Mouse (Mus musculus): ENCODE data around the gene Adamts17. TPM values are rescaled to one million over a fixed set of nuclear protein-coding genes. Genes with fewer than 3 reads are reported as not detected.

Adamts17 gene
- polyA plus RNA-seq, 1 experiment, result not detected

DNA sequence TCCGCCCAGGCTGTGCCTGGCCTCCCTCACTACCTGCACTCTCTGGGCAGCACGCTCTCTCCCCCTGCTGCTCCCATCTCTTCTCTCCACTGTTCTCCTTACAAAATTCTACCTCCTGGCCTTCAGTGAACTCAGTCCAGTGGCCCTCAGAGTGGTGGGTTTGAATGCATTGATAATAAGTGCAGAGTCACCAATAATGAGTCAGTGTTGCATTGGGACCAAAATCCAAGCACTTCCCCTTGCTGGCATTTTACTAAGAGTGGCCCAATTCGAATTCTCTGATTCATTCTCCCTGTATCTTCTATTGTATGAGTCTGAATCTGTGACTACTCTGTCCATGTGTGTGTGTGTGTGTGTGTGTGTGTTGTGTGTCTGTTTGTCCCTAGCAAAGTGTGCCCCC lies 32.7 kb upstream of the Adamts17 start:
- Histone ChIP-seq H3K4me1 (peaks cover 5% of the 10 kb centered on the region; the same call in 1 of the 2 replicates), H3K36me3 (replicated peaks; ENCODE audit: low read length) (no peaks in the 10 kb centered on the region), H3K9me3 (peaks cover 4% of the 10 kb centered on the region; the same call in 1 of the 2 replicates), H3K27me3 (replicated peaks) (peaks cover 14% of the 10 kb centered on the region), H3K4me3 (replicated peaks) (no peak overlapping the region)
- TF ChIP-seq FLI1 (IDR thresholded peaks at IDR 0.05; ENCODE audit: low read length) (no peak), GATA1 (IDR thresholded peaks at IDR 0.05; ENCODE audit: borderline replicate concordance, low read length) (no peak)

- Histone ChIP-seq H3K27me3 (replicated peaks) (no peaks in the 10 kb centered on the region), H3K9me3 (peaks cover 4% of the 10 kb centered on the region; the same call in 1 of the 2 replicates), H3K4me1 (no peaks in the 10 kb centered on the region), H3K36me3 (replicated peaks; ENCODE audit: low read length) (no peaks in the 10 kb centered on the region), H3K4me3 (replicated peaks) (no peak overlapping the region)
- TF ChIP-seq GATA1 (IDR thresholded peaks at IDR 0.05; ENCODE audit: borderline replicate concordance, low read length), result no peak
Observed at GRCm38 (mm10) chr7:66810436-66810835, 29.1 kb upstream of the Adamts17 start.

- Histone ChIP-seq H3K4me1 (no peaks in the 10 kb centered on the region), H3K9me3 (peaks cover 4% of the 10 kb centered on the region; the same call in 1 of the 2 replicates), H3K36me3 (replicated peaks; ENCODE audit: low read length) (no peaks in the 10 kb centered on the region), H3K4me3 (replicated peaks) (no peak overlapping the region), H3K27me3 (replicated peaks) (peaks cover 3% of the 10 kb centered on the region)
- TF ChIP-seq FLI1 (IDR thresholded peaks at IDR 0.05; ENCODE audit: low read length) (no peak), GATA1 (IDR thresholded peaks at IDR 0.05; ENCODE audit: borderline replicate concordance, low read length) (no peak)
Observed at GRCm38 (mm10) chr7:66811294-66811693, 28.2 kb upstream of the Adamts17 start.

GRCm38 (mm10) chr7:66812289-66812688 lies 27.2 kb upstream of the Adamts17 start:
- Histone ChIP-seq H3K4me1 (no peaks in the 10 kb centered on the region), H3K36me3 (replicated peaks; ENCODE audit: low read length) (no peaks in the 10 kb centered on the region), H3K27me3 (replicated peaks) (peaks cover 3% of the 10 kb centered on the region), H3K4me3 (replicated peaks) (no peak overlapping the region), H3K9me3 (peaks cover 4% of the 10 kb centered on the region; the same call in 1 of the 2 replicates)
- TF ChIP-seq FLI1 (IDR thresholded peaks at IDR 0.05; ENCODE audit: low read length), result no peak
- TF ChIP-seq GATA1 (IDR thresholded peaks at IDR 0.05; ENCODE audit: borderline replicate concordance, low read length), result no peak

GRCm38 (mm10) chr7:66812737-66813136 lies 26.8 kb upstream of the Adamts17 start:
- Histone ChIP-seq H3K9me3 (peaks cover 4% of the 10 kb centered on the region; the same call in 1 of the 2 replicates), H3K36me3 (replicated peaks; ENCODE audit: low read length) (no peaks in the 10 kb centered on the region), H3K27me3 (replicated peaks) (peaks cover 5% of the 10 kb centered on the region), H3K4me3 (replicated peaks) (no peak overlapping the region), H3K4me1 (no peaks in the 10 kb centered on the region)
- TF ChIP-seq GATA1 (IDR thresholded peaks at IDR 0.05; ENCODE audit: borderline replicate concordance, low read length) (no peak), FLI1 (IDR thresholded peaks at IDR 0.05; ENCODE audit: low read length) (no peak)

GRCm38 (mm10) chr7:66813172-66813571 lies 26.4 kb upstream of the Adamts17 start:
- peaks cover 4% of the 10 kb centered on the region; the same call in 1 of the 2 replicates for H3K9me3 ChIP-seq

DNA sequence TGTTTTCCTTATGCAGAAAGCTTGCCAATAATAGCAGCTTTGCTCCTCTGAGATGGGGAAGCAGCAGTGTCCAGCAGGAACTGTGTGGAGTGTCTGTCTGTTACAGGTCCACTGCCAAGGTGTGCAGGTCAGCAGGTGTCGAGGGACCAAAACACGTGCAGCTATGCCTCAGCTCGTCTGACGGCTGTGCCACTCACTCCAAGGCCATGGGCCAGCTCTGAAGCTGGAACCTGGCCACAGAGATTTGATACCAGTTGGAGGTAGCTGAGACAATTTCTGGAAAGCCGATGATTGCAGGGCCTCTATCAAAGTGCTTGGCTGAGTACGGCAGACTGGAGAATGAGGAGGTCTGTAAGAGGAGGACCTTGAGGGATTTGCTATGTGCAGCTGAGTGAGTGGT lies 24.0 kb upstream of the Adamts17 start:
- H3K27me3 ChIP-seq (replicated peaks), result peaks cover 5% of the 10 kb centered on the region
- 0 out of 2 replicates have a peak, but pooled peaks cover under 1% of the 10 kb centered on the region for H3K9me3 ChIP-seq
- H3K36me3 ChIP-seq (replicated peaks; ENCODE audit: low read length), result no peaks in the 10 kb centered on the region
- TF ChIP-seq GATA1 (IDR thresholded peaks at IDR 0.05; ENCODE audit: borderline replicate concordance, low read length) (no peak), FLI1 (IDR thresholded peaks at IDR 0.05; ENCODE audit: low read length) (no peak)
- no peak overlapping the region for H3K4me3 ChIP-seq (replicated peaks)
- no peaks in the 10 kb centered on the region for H3K4me1 ChIP-seq

More at GRCm38 (mm10) chr7:66813172-66813571, 26.4 kb upstream of the Adamts17 start:
- peaks cover 5% of the 10 kb centered on the region for H3K27me3 ChIP-seq (replicated peaks)
- H3K4me3 ChIP-seq (replicated peaks), result no peak overlapping the region
- H3K36me3 ChIP-seq (replicated peaks; ENCODE audit: low read length), result no peaks in the 10 kb centered on the region
- no peak for TF ChIP-seq FLI1 (IDR thresholded peaks at IDR 0.05; ENCODE audit: low read length)
- TF ChIP-seq GATA1 (IDR thresholded peaks at IDR 0.05; ENCODE audit: borderline replicate concordance, low read length), result no peak
- H3K4me1 ChIP-seq, result no peaks in the 10 kb centered on the region

GRCm38 (mm10) chr7:66820034-66820433 lies 19.5 kb upstream of the Adamts17 start:
- H3K27me3 ChIP-seq (replicated peaks), result peaks cover 10% of the 10 kb centered on the region
- no peaks in the 10 kb centered on the region for H3K36me3 ChIP-seq (replicated peaks; ENCODE audit: low read length)
- H3K4me3 ChIP-seq (replicated peaks), result no peak overlapping the region
- no peak for TF ChIP-seq GATA1 (IDR thresholded peaks at IDR 0.05; ENCODE audit: borderline replicate concordance, low read length)
- no peak for TF ChIP-seq FLI1 (IDR thresholded peaks at IDR 0.05; ENCODE audit: low read length)
- no peaks in the 10 kb centered on the region for H3K9me3 ChIP-seq
- no peaks in the 10 kb centered on the region for H3K4me1 ChIP-seq

- Histone ChIP-seq H3K36me3 (replicated peaks; ENCODE audit: low read length) (no peaks in the 10 kb centered on the region), H3K27me3 (replicated peaks) (peaks cover 27% of the 10 kb centered on the region), H3K4me1 (no peaks in the 10 kb centered on the region), H3K9me3 (no peaks in the 10 kb centered on the region), H3K4me3 (replicated peaks) (no peak overlapping the region)
- TF ChIP-seq GATA1 (IDR thresholded peaks at IDR 0.05; ENCODE audit: borderline replicate concordance, low read length) (no peak), FLI1 (IDR thresholded peaks at IDR 0.05; ENCODE audit: low read length) (no peak)
Observed at GRCm38 (mm10) chr7:66830803-66831202, 8.7 kb upstream of the Adamts17 start.

DNA sequence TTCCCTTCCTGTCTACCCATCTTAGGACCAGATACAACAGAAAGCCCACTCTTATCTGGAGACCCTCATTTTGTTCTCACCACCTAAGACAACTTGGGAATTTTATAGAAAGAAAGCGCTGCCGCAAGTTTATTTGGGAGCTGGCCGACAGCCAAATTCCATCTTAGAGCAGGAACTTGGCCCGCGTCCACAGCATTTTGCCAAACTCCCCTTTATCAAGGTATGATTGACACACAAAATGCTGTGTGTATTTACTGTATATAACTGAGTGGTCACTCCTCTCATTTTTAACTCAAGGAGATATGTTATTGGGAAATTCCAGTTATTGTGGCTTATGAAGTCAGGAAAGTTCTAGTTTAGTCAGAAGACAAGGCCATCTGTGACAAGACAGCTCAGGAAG lies 8.2 kb upstream of the Adamts17 start:
- Histone ChIP-seq H3K36me3 (replicated peaks; ENCODE audit: low read length) (no peaks in the 10 kb centered on the region), H3K27me3 (replicated peaks) (peaks cover 28% of the 10 kb centered on the region), H3K4me3 (replicated peaks) (no peak overlapping the region), H3K4me1 (no peaks in the 10 kb centered on the region), H3K9me3 (no peaks in the 10 kb centered on the region)
- TF ChIP-seq FLI1 (IDR thresholded peaks at IDR 0.05; ENCODE audit: low read length), result no peak

Data from megakaryocyte, embryonic 14.5 days (primary cell).